Mouse (Mus musculus) limb, embryonic 15.5 days (tissue): ENCODE results near the gene Synj1. TPM values are rescaled to one million over a fixed set of nuclear protein-coding genes. Genes with fewer than 3 reads are reported as not detected.

ENCODE experiments used
- ATAC-seq: fragments of 200-750 bp; cut with Nextera tagmentation; 2 replicates; pipeline ENCODE4 v1.8.0; 2017; ENCODE audit warnings: low read depth, moderate TSS enrichment; ENCODE audit not compliant: insufficient number of reproducible peaks, low FRiP score, low TSS enrichment
- H3K27ac ChIP-seq: fragments of 300-500 bp; sonication (generic); 2 replicates; pipeline ENCODE4 v1.5.1; 2015; ENCODE audit warnings: moderate library complexity, mild to moderate bottlenecking, inconsistent platforms
- H3K27me3 ChIP-seq: fragments of 300-500 bp; sonication (generic); 2 replicates; pipeline ENCODE4 v1.6.1; 2015; ENCODE audit warnings: inconsistent platforms
- H3K36me3 ChIP-seq: fragments of 300-500 bp; sonication (generic); 2 replicates; pipeline ENCODE4 v1.6.1; 2015; ENCODE audit warnings: inconsistent platforms
- H3K4me1 ChIP-seq: fragments of 300-500 bp; sonication (generic); 2 replicates; pipeline ENCODE4 v1.6.1; 2015; ENCODE audit warnings: inconsistent platforms
- H3K4me2 ChIP-seq: fragments of 300-500 bp; sonication (generic); 2 replicates; pipeline ENCODE4 v1.6.1; 2015; ENCODE audit warnings: mild to moderate bottlenecking, inconsistent platforms
- H3K4me3 ChIP-seq: fragments of 300-500 bp; sonication (generic); 2 replicates; pipeline ENCODE4 v1.5.1; 2015; ENCODE audit warnings: mild to moderate bottlenecking, inconsistent platforms
- H3K9ac ChIP-seq: fragments of 300-500 bp; sonication (generic); 2 replicates; pipeline ENCODE4 v1.6.1; 2015; ENCODE audit warnings: inconsistent platforms
- H3K9me3 ChIP-seq: fragments of 300-500 bp; sonication (generic); 2 replicates; pipeline ENCODE4 v1.6.1; 2016; ENCODE audit warnings: inconsistent platforms
- WGBS: fragments of 180-500 bp; shearing (Covaris S2); methylation state at CpG from one replicate; pipeline ENCODE4 v1.1.7; 2015; 5-methylcytosine and 5-hydroxymethylcytosine counted together
- polyA plus RNA-seq: library from polyadenylated mRNA; unstranded; fragments of >200 nt; fragmentation: Nextera tagmentation; extraction: Ambion mirVana; gene quantifications from 2 replicates; pipeline ENCODE4 v1.2.1, GENCODE M21; 2015

Gene Synj1
- polyA plus RNA-seq, 1 experiment from 2014 or later: 10.9 TPM

GRCm38 (mm10) chr16:90933534-90934176 is 77.5 kb downstream of the Synj1 start:
- no peaks in the 10 kb centered on the region for H3K9me3 ChIP-seq
- H3K9ac ChIP-seq: peak overlapping the region; percentile 81
- WGBS: 24% methylated on average over 13 of the region's 13 CpGs
- peak overlapping the region; percentile 89 for H3K4me3 ChIP-seq
- peaks cover 3% of the 10 kb centered on the region for H3K4me1 ChIP-seq
- H3K27ac ChIP-seq: peak overlapping the region; percentile 89
- peaks cover 23% of the 10 kb centered on the region for H3K36me3 ChIP-seq
- peak overlapping the region; percentile 82 for H3K4me2 ChIP-seq
- H3K27me3 ChIP-seq: no peaks in the 10 kb centered on the region
- ATAC-seq: no peak

- ATAC-seq: no peak
- 86% methylated on average over 4 of the region's 4 CpGs for WGBS
Measured at GRCm38 (mm10) chr16:90927446-90927845, 83.7 kb downstream of the Synj1 start.

GRCm38 (mm10) chr16:90925461-90925860 is 85.6 kb downstream of the Synj1 start:
- ATAC-seq: no peak
- WGBS: 20% methylated on average over 5 of the region's 5 CpGs

More at GRCm38 (mm10) chr16:90927446-90927845, 83.7 kb downstream of the Synj1 start:
- H3K9ac ChIP-seq: no peak overlapping the region
- H3K27ac ChIP-seq: no peak overlapping the region
- H3K4me1 ChIP-seq: no peaks in the 10 kb centered on the region
- H3K9me3 ChIP-seq: no peaks in the 10 kb centered on the region
- no peak overlapping the region for H3K4me2 ChIP-seq
- H3K27me3 ChIP-seq: no peaks in the 10 kb centered on the region
- H3K36me3 ChIP-seq: peaks cover 37% of the 10 kb centered on the region
- H3K4me3 ChIP-seq: no peak overlapping the region

GRCm38 (mm10) chr16:90924606-90925370 is 86.3 kb downstream of the Synj1 start:
- H3K4me1 ChIP-seq: no peaks in the 10 kb centered on the region
- H3K27ac ChIP-seq: no peak overlapping the region
- H3K9ac ChIP-seq: no peak overlapping the region
- no peak overlapping the region for H3K4me3 ChIP-seq
- peaks cover 31% of the 10 kb centered on the region for H3K36me3 ChIP-seq
- no peak overlapping the region for H3K4me2 ChIP-seq
- WGBS: 82% methylated on average over 13 of the region's 13 CpGs
- H3K9me3 ChIP-seq: no peaks in the 10 kb centered on the region
- no peaks in the 10 kb centered on the region for H3K27me3 ChIP-seq
- no peak for ATAC-seq

More at GRCm38 (mm10) chr16:90925461-90925860, 85.6 kb downstream of the Synj1 start:
- Histone ChIP-seq H3K27me3 (no peaks in the 10 kb centered on the region), H3K27ac (no peak overlapping the region), H3K9ac (no peak overlapping the region), H3K4me3 (no peak overlapping the region), H3K4me2 (no peak overlapping the region), H3K36me3 (peaks cover 34% of the 10 kb centered on the region), H3K9me3 (no peaks in the 10 kb centered on the region), H3K4me1 (no peaks in the 10 kb centered on the region)

- 51% methylated on average over 10 of the region's 10 CpGs for WGBS
- H3K27me3 ChIP-seq: no peaks in the 10 kb centered on the region
- H3K4me2 ChIP-seq: no peak overlapping the region
- ATAC-seq: no peak
- peaks cover 8% of the 10 kb centered on the region; the same call in 1 of the 2 replicates for H3K36me3 ChIP-seq
- H3K4me1 ChIP-seq: no peaks in the 10 kb centered on the region
- no peak overlapping the region for H3K9ac ChIP-seq
- no peaks in the 10 kb centered on the region for H3K9me3 ChIP-seq
- H3K4me3 ChIP-seq: no peak overlapping the region
- no peak overlapping the region for H3K27ac ChIP-seq
Measured at GRCm38 (mm10) chr16:90921471-90922159, 89.5 kb downstream of the Synj1 start.

- Histone ChIP-seq H3K4me2 (no peak overlapping the region), H3K27me3 (no peaks in the 10 kb centered on the region), H3K27ac (no peak overlapping the region), H3K9me3 (no peaks in the 10 kb centered on the region), H3K4me1 (no peaks in the 10 kb centered on the region), H3K36me3 (no peaks in the 10 kb centered on the region), H3K9ac (no peak overlapping the region), H3K4me3 (no peak overlapping the region)
- WGBS: 77% methylated on average over 8 of the region's 8 CpGs
- no peak for ATAC-seq
Measured at GRCm38 (mm10) chr16:90917156-90917555, 94.0 kb downstream of the Synj1 start.

GRCm38 (mm10) chr16:90916040-90916481 is 95.0 kb downstream of the Synj1 start:
- no peak overlapping the region for H3K4me3 ChIP-seq
- H3K4me2 ChIP-seq: no peak overlapping the region
- H3K9ac ChIP-seq: no peak overlapping the region
- no peaks in the 10 kb centered on the region for H3K36me3 ChIP-seq
- ATAC-seq: no peak
- 45% methylated on average over 12 of the region's 12 CpGs for WGBS
- peaks cover 3% of the 10 kb centered on the region; the same call in 1 of the 2 replicates for H3K4me1 ChIP-seq
- H3K27ac ChIP-seq: no peak overlapping the region
- no peaks in the 10 kb centered on the region for H3K27me3 ChIP-seq
- no peaks in the 10 kb centered on the region for H3K9me3 ChIP-seq

- 81% methylated on average over 13 of the region's 13 CpGs for WGBS
- H3K4me3 ChIP-seq: no peak overlapping the region
- H3K4me2 ChIP-seq: no peak overlapping the region
- ATAC-seq: no peak
- no peak overlapping the region for H3K27ac ChIP-seq
- no peaks in the 10 kb centered on the region for H3K36me3 ChIP-seq
- no peaks in the 10 kb centered on the region for H3K27me3 ChIP-seq
- H3K9me3 ChIP-seq: no peaks in the 10 kb centered on the region
- H3K9ac ChIP-seq: no peak overlapping the region
- peaks cover 4% of the 10 kb centered on the region; the same call in 1 of the 2 replicates for H3K4me1 ChIP-seq
Measured at GRCm38 (mm10) chr16:90911766-90912165, 99.3 kb downstream of the Synj1 start.

GRCm38 (mm10) chr16:90910855-90911533 is 100.1 kb downstream of the Synj1 start:
- Histone ChIP-seq H3K27me3 (no peaks in the 10 kb centered on the region), H3K4me2 (no peak overlapping the region), H3K9me3 (no peaks in the 10 kb centered on the region), H3K4me1 (peaks cover 4% of the 10 kb centered on the region; the same call in 1 of the 2 replicates), H3K36me3 (no peaks in the 10 kb centered on the region), H3K9ac (no peak overlapping the region), H3K27ac (no peak overlapping the region), H3K4me3 (no peak overlapping the region)
- no peak for ATAC-seq
- 77% methylated on average over 17 of the region's 17 CpGs for WGBS

GRCm38 (mm10) chr16:90907250-90907649 is 103.9 kb downstream of the Synj1 start:
- WGBS: 61% methylated on average over 7 of the region's 7 CpGs
- no peaks in the 10 kb centered on the region for H3K36me3 ChIP-seq
- H3K4me2 ChIP-seq: no peak overlapping the region
- H3K27ac ChIP-seq: no peak overlapping the region
- H3K9me3 ChIP-seq: no peaks in the 10 kb centered on the region
- H3K9ac ChIP-seq: no peak overlapping the region
- H3K4me3 ChIP-seq: no peak overlapping the region
- no peaks in the 10 kb centered on the region for H3K27me3 ChIP-seq
- no peak for ATAC-seq
- H3K4me1 ChIP-seq: peaks cover 8% of the 10 kb centered on the region; the same call in 1 of the 2 replicates

- no peak overlapping the region for H3K27ac ChIP-seq
- H3K27me3 ChIP-seq: no peaks in the 10 kb centered on the region
- 0 out of 2 replicates have a peak, but pooled peaks cover 4% of the 10 kb centered on the region for H3K4me1 ChIP-seq
- H3K4me2 ChIP-seq: no peak overlapping the region
- no peak for ATAC-seq
- no peak overlapping the region for H3K9ac ChIP-seq
- no peak overlapping the region for H3K4me3 ChIP-seq
- 29% methylated on average over 5 of the region's 5 CpGs for WGBS
- no peaks in the 10 kb centered on the region for H3K9me3 ChIP-seq
- H3K36me3 ChIP-seq: no peaks in the 10 kb centered on the region
Measured at GRCm38 (mm10) chr16:90903300-90903699, 107.8 kb downstream of the Synj1 start.
